Mouse (Mus musculus): ENCODE measurements around the gene Fyn.

GRCm38 (mm10) chr10:39409602-39410001, 40.9 kb downstream of the Fyn start:
- TF ChIP-seq CTCF (IDR thresholded peaks at IDR 0.05; ENCODE audit: low read depth): no peak
- no peak for TF ChIP-seq EP300 (IDR thresholded peaks at IDR 0.05; ENCODE audit: low read depth)
